Mouse (Mus musculus) C2C12 (cell line): ENCODE data around the gene Hk2. TPM values are rescaled to one million over a fixed set of nuclear protein-coding genes. Genes with fewer than 3 reads are reported as not detected.

Experiments
- H3K27me3 ChIP-seq: one replicate; pipeline ENCODE4 v1.6.1; 2011; ENCODE audit not compliant: control insufficient read depth, insufficient read depth, insufficient read length
- H3K36me3 ChIP-seq: one replicate; pipeline ENCODE4 v1.6.1; 2011; ENCODE audit not compliant: control insufficient read depth, insufficient read depth
- H3K4me3 ChIP-seq: one replicate; pipeline ENCODE4 v1.5.1; 2011; ENCODE audit warnings: mild to moderate bottlenecking, control low read depth; ENCODE audit not compliant: poor library complexity, insufficient read depth, severe bottlenecking
- H3K79me2 ChIP-seq: one replicate; pipeline ENCODE4 v1.6.1; 2011; ENCODE audit not compliant: control insufficient read depth, insufficient read depth
- H3K79me3 ChIP-seq: one replicate; pipeline ENCODE4 v1.6.1; 2011; ENCODE audit warnings: low read depth, control low read depth
- H3ac ChIP-seq: one replicate; pipeline ENCODE3; 2011; ENCODE audit warnings: low read depth; ENCODE audit not compliant: control insufficient read depth, insufficient read length
- CEBPB ChIP-seq: IDR thresholded peaks from one replicate; pipeline ENCODE4 v1.6.1; 2011; ENCODE audit warnings: low read depth, mild to moderate bottlenecking, control low read depth, moderate library complexity
- CTCF ChIP-seq: IDR thresholded peaks from one replicate; pipeline ENCODE4 v1.5.1; 2011; ENCODE audit not compliant: control insufficient read depth, insufficient read depth, insufficient read length
- FOSL1 ChIP-seq: IDR thresholded peaks from one replicate; pipeline ENCODE4 v1.8.0; 2011; ENCODE audit warnings: mild to moderate bottlenecking, low read length; ENCODE audit not compliant: poor library complexity, insufficient read depth, severe bottlenecking
- MAX ChIP-seq: IDR thresholded peaks from one replicate; pipeline ENCODE4 v1.6.1; 2011; ENCODE audit warnings: mild to moderate bottlenecking, control low read depth
- MYOD1 ChIP-seq: IDR thresholded peaks from one replicate; pipeline ENCODE4 v1.6.1; 2011; ENCODE audit warnings: low read depth; ENCODE audit not compliant: control insufficient read depth, insufficient read length
- MYOG ChIP-seq: IDR thresholded peaks from one replicate; pipeline ENCODE4 v1.6.1; 2011; ENCODE audit not compliant: control insufficient read depth, insufficient read length; ENCODE audit errors: extremely low read depth
- USF1 ChIP-seq: IDR thresholded peaks from one replicate; pipeline ENCODE4 v1.6.1; 2011; ENCODE audit warnings: low read depth, mild to moderate bottlenecking, control low read depth, moderate library complexity
- polyA plus RNA-seq: library from polyadenylated mRNA; unstranded; fragments of >200 nt; fragmentation: generic; extraction: Trizol; gene quantifications from one replicate; pipeline ENCODE4 v1.2.1, GENCODE M21; 2012; ENCODE audit warnings: missing spikeins

The Hk2 gene
- polyA plus RNA-seq, 1 experiment, result 24.3 TPM

- Histone ChIP-seq H3K27me3 (no peaks in the 10 kb centered on the region), H3K79me3 (no peaks in the 10 kb centered on the region), H3K4me3 (no peak overlapping the region), H3K79me2 (no peaks in the 10 kb centered on the region), H3K36me3 (no peaks in the 10 kb centered on the region), H3ac (no peak overlapping the region)
- no peak for TF ChIP-seq CTCF
- TF ChIP-seq USF1, result no peak
- TF ChIP-seq MYOD1, result no peak
- TF ChIP-seq CEBPB, result no peak
- TF ChIP-seq FOSL1, result no peak
- no peak for TF ChIP-seq MYOG
- no peak for TF ChIP-seq MAX
These were observed 58.6 kb downstream of the Hk2 start for GRCm38 (mm10) chr6:82715653-82716052.

GRCm38 (mm10) chr6:82715253-82715652 lies 59.0 kb downstream of the Hk2 start:
- H3K4me3 ChIP-seq, result no peak overlapping the region
- TF ChIP-seq CTCF, result no peak
- TF ChIP-seq CEBPB, result no peak
- TF ChIP-seq FOSL1, result no peak
- no peak for TF ChIP-seq MYOG
- TF ChIP-seq USF1, result no peak
- no peak for TF ChIP-seq MYOD1
- TF ChIP-seq MAX, result no peak
- H3K79me2 ChIP-seq, result no peaks in the 10 kb centered on the region
- no peaks in the 10 kb centered on the region for H3K79me3 ChIP-seq
- H3ac ChIP-seq, result no peak overlapping the region
- no peaks in the 10 kb centered on the region for H3K36me3 ChIP-seq
- no peaks in the 10 kb centered on the region for H3K27me3 ChIP-seq

GRCm38 (mm10) chr6:82714841-82715240 lies 59.4 kb downstream of the Hk2 start:
- no peak overlapping the region for H3K4me3 ChIP-seq
- no peak overlapping the region for H3ac ChIP-seq
- no peaks in the 10 kb centered on the region for H3K79me2 ChIP-seq
- TF ChIP-seq CEBPB (no peak), USF1 (no peak), MAX (no peak), CTCF (no peak), MYOD1 (no peak), FOSL1 (no peak), MYOG (no peak)
- no peaks in the 10 kb centered on the region for H3K36me3 ChIP-seq
- no peaks in the 10 kb centered on the region for H3K79me3 ChIP-seq
- H3K27me3 ChIP-seq, result no peaks in the 10 kb centered on the region

- Histone ChIP-seq H3K36me3 (no peaks in the 10 kb centered on the region), H3K4me3 (no peak overlapping the region), H3K79me3 (no peaks in the 10 kb centered on the region), H3ac (no peak overlapping the region), H3K27me3 (no peaks in the 10 kb centered on the region), H3K79me2 (no peaks in the 10 kb centered on the region)
- TF ChIP-seq MYOD1 (no peak), CTCF (peak; percentile 19)
These were observed 60.0 kb downstream of the Hk2 start for GRCm38 (mm10) chr6:82714243-82714642.

DNA sequence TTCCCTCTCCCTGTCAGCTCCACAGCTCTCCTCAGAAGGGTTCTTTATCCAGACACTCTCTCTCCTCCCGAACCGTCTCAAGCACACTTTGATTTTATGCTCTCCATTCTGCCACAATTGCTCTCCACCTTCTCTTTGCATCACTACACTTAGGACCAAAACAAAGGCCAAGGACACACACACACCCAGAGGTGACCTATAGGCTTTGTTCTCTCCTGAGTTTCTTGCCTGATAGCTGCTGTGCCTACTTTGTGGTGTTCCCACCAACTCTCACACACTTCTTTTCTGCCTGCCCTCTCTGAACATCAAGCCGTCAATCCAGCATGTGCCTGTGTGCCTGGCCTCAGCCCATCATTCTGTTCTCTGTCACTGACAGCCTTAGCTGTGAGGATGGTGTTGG lies 66.5 kb downstream of the Hk2 start:
- H3K79me2 ChIP-seq, result no peaks in the 10 kb centered on the region
- H3K4me3 ChIP-seq, result no peak overlapping the region
- no peak for TF ChIP-seq MAX
- TF ChIP-seq USF1, result no peak
- TF ChIP-seq CEBPB, result no peak
- no peak for TF ChIP-seq MYOD1
- no peak for TF ChIP-seq CTCF
- no peak for TF ChIP-seq MYOG
- TF ChIP-seq FOSL1, result no peak
- no peaks in the 10 kb centered on the region for H3K36me3 ChIP-seq
- no peaks in the 10 kb centered on the region for H3K79me3 ChIP-seq
- no peak overlapping the region for H3ac ChIP-seq
- peaks cover 25% of the 10 kb centered on the region for H3K27me3 ChIP-seq

DNA sequence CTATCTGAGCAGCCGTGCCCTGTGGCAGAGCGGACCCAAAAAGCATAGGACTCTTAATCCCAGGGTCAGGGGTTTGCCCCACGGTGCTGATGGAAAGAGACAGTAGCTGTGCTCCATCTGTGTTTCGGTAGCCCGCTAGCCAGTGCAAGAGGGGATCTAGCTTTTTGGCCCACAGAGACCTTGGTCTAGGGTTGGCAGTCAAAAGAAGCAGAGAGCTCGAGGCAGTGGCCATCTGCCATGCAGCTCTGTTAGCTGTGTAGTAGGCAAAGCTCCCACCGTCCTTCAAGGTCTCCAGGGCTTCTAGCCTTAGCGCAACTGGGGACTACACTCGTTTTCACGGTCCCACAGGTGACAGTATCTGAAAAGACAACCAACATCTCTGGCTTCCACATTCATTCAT lies 67.0 kb downstream of the Hk2 start:
- TF ChIP-seq CTCF, result no peak
- no peak for TF ChIP-seq CEBPB
- no peak for TF ChIP-seq MAX
- TF ChIP-seq MYOD1, result no peak
- no peak for TF ChIP-seq MYOG
- TF ChIP-seq FOSL1, result no peak
- no peak for TF ChIP-seq USF1
- no peak overlapping the region for H3ac ChIP-seq
- no peak overlapping the region for H3K4me3 ChIP-seq
- no peaks in the 10 kb centered on the region for H3K79me3 ChIP-seq
- H3K36me3 ChIP-seq, result no peaks in the 10 kb centered on the region
- no peaks in the 10 kb centered on the region for H3K79me2 ChIP-seq
- peaks cover 25% of the 10 kb centered on the region for H3K27me3 ChIP-seq
